Mouse (Mus musculus): ENCODE data around the gene Fstl4.

- TF ChIP-seq HCFC1 (IDR thresholded peaks at IDR 0.05; ENCODE audit: borderline replicate concordance, insufficient read depth, low read length) = no peak
- no peak for TF ChIP-seq CHD2 (IDR thresholded peaks at IDR 0.05; ENCODE audit: low read depth, low read length)
- no peak for TF ChIP-seq ZC3H11A (IDR thresholded peaks at IDR 0.05; ENCODE audit: borderline replicate concordance, low read depth, low read length)
These were observed 362.2 kb downstream of the Fstl4 start for GRCm38 (mm10) chr11:53126660-53127059.

Measured in ES-E14 (cell line).